Mouse (Mus musculus): ENCODE data around the gene Lemd2.

DNA sequence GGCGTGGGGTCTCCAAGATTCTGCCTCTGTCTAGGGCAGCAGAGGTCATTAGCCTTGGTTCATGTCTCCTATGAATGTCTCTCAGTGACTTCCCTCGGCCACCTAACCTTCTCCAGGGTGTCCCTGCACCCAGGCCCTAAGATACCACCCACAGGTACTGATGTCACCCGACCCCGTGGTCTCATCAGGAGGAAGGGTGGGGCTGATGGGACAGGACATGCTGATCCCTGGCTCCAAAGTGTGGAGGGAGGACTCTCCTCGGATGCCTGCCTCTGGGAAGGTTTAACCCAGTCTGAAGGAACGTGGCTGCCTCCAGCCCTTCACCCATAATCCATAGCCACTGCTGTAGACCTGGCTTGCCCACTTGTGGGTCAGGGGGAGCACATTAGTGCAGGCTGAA, 37.4 kb downstream of the Lemd2 start:
- TF ChIP-seq CTCF (IDR thresholded peaks at IDR 0.05; ENCODE audit: low read depth, low read length) (no peak), POLR2A (IDR thresholded peaks at IDR 0.05; ENCODE audit: extremely low read depth, insufficient read depth, low read length) (no peak)
